Mouse (Mus musculus) induced T-regulatory cell, adult 2 months (primary cell): ENCODE measurements around the gene Sphk1.
A peak's percentile ranks its signal among the peaks of the same experiment; 100 is the strongest.
"Not testable (repeated sequence)": the region's sequence is repeated elsewhere in the genome, so short reads cannot be mapped to it uniquely, and the experiment has no call there.

ENCODE experiments used
- DNase-seq: peaks from one replicate; pipeline ENCODE4 v3.0.0-alpha.2; 2012; ENCODE audit warnings: low read depth

Gene Sphk1

GRCm38 (mm10) chr11:116530187-116531147 lies at the start of gene Sphk1:
Gene Sphk1 (plus strand): TSS chr11:116530925.
- DNase-seq: no peak

DNA sequence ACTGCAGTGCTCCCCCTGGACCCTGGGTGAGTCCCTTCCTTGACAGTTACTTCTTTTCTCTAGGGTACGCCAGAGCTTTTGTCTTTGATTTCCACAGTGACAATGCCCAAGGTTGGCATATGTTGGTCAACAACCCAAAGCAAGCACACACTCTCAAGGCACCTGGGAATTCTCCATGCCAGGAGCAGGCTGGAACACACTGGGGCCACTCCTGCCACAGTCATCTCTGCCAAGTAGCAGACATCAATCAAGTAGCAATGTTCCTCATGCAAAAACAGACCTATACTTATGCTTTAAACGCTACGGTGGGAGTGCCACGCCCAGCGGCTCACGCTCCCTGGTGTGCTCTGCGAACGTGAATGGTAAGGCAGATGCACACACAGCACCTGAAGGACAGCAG lies 49.8 kb upstream of the Sphk1 start:
- no peak for DNase-seq

DNA sequence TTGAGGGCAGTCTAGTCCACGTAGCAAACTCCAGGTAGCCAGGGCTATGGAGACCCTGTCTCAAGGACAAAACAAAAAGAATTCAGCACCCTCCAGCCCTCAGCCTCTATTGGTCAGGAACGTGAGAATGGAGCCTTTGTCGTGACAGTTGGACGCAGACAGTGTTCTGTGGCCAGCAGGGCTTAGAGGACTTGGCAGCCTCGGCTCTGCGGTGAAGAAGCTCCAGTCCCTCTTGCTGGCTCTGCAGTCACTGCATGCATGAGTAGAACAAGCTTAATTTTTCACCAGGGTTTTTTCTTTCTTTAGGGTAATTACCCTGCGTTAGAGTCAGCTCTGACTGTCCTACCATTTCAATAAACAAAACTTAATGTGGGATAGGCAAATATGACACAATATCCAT lies 48.9 kb upstream of the Sphk1 start:
- no peak for DNase-seq

- no peak for DNase-seq
Measured at GRCm38 (mm10) chr11:116484261-116484660, 46.5 kb upstream of the Sphk1 start.

GRCm38 (mm10) chr11:116488207-116488606 lies 42.5 kb upstream of the Sphk1 start:
- no peak for DNase-seq

DNA sequence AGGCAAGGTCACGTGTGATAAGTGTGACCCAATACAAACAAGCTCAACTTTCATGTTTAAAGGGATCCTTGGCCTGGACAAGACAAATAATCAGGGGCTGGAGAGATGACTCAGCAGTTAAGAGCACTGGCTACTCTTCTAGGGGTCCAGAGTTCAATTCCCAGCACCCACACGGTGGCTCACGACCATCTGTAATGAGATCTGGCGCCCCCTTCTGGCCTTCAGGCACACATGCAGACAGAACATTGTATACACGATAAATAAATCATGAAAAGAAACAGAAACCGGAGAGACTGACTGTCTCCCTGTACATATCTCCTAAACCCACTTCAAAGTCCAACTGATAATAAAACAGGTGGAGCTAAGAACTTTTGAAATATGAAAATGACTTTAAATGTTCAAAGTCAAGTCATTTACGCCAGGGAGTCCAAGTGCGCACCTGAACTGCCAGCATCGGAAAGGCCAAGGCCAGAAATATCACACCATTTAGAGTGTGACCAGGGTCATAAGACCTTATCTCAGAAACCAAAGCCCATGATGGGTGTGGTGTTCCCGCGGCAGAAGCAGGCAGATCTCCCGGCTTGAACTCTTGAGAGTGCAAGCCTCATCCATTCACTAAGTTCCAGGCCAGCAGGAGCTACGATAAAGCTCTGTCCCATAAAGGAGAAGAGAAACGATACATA lies 41.9 kb upstream of the Sphk1 start:
- DNase-seq: peak; percentile 83

DNA sequence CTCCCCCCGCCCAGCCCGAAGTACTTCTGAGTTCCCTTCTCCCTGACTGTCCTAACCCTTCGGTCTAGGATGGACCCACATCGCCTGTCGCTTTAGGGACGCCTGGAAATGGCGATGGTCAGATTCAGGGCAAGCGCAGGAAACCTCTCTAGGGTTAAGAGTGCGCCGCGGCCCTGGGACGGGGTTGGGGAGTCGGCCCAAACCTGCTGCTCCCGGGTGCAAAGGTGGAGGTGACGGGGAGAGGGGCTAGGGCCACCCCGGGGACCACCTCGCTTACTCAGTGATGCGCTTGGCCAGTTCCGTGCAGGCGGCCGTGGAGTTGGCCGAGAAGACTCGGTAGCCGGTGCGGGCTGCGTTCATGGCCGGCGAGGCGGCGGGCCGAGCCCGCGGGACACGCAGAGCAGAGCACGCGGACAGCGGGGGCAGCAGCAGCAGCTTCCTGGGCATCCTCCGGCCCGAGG lies 40.9 kb upstream of the Sphk1 start:
- no peak for DNase-seq

DNA sequence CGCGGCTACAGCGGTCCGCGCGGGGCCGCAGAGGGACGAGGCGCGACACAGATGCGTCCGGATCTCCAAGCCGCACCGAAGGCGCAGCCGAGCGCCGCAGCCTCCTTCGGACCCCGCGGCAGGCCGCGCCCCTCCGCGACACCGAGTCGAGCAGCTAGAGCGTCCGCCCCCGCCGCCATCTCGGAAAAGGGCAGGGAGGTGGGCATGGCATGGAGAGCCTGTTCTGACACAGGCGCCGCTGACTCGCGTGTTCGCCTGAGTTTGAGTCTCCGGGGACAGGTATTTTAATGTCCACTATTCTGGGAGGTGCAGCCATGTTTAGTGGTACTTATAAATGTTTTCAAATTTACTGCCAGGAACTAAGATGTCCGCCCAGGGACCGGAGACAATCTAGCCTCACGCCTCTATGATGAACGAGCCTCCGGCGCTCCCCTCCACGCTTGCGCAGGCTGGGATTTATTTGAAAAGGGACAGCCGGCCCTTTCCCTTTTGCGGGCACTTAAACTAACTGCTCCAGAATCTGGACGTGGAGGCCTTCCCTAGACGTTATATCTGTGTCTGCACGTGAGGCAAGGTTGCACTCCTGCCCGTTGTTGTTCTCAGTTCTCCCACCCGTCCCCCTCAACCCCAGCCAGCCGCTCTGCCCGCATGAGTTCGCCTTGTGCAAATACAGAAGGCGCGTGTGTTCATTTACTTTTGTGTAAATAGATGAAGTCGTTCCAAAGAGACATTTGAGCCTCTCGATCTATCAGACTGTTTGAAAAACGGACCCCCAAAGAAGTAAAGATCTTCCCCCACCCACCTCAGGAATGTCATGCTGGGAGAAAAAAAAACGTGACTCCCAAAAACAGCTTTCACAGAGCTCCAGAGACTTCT lies 40.3 kb upstream of the Sphk1 start:
- peak; percentile 95 for DNase-seq

- DNase-seq: no peak
Measured at GRCm38 (mm10) chr11:116491338-116491737, 39.4 kb upstream of the Sphk1 start.

DNA sequence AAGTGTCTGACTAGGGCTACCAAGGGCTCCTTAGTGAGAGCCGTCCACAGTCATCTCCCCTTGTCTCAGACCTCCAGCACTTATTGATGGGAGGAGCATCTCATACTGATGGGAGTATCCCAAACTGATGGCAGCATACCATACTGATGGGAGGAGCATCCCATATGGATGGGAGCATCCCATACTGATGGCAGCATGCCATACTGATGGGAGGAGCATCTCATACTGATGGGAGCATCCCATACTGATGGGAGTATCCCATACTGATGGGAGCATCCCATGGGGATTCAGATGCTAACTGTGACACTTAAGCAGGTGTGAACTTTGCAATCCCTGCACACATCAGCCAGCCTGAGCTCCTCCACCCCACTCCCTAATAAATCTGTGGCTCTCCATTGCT lies 38.2 kb upstream of the Sphk1 start:
- not testable (repeated sequence) for DNase-seq

DNA sequence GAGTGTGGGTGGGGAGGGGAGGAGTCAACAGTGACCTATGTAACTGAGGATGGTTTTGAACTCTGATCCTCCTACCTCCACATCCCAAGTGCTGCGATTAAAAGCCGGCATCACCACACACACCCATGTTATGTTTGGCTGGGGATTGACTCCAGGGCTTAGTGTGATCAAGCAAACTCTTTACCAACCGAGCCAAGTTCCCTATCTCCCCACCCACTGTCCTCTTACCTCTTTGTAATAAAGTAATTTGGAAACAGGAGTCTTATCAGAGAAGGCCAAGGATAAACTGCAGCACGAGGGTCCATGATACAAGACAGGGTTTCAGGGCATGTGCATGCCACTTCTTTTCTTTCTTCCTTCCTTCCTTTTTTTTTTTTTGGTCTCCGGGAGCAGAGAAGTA lies 37.5 kb upstream of the Sphk1 start:
- DNase-seq: no peak

DNA sequence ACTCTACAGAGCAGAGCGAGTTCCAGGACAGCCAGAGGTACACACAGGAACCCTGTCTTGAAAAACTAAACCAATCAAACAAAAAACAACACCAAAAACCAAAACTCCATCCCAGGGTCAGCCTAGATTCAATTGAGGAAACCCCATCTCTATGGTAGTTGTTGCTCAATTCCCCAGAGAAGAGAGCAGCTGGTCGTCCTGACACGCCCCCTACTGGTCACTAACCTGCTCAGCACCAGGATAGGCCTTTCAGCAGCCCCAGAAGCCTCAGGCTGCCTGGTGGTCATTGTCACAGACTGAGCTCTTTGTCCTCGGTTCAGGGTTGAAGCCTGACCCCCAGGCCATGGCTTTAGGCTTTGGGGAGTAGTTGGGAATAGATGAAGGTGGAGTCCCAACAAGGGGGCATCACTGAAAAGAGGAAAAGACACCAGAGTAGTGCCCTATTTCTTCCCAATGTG lies 36.9 kb upstream of the Sphk1 start, which contains the start of gene Prpsap1:
Prpsap1 (minus strand) TSS at position 408 of the 458 bp plus-strand sequence.
- DNase-seq: peak; percentile 82

DNA sequence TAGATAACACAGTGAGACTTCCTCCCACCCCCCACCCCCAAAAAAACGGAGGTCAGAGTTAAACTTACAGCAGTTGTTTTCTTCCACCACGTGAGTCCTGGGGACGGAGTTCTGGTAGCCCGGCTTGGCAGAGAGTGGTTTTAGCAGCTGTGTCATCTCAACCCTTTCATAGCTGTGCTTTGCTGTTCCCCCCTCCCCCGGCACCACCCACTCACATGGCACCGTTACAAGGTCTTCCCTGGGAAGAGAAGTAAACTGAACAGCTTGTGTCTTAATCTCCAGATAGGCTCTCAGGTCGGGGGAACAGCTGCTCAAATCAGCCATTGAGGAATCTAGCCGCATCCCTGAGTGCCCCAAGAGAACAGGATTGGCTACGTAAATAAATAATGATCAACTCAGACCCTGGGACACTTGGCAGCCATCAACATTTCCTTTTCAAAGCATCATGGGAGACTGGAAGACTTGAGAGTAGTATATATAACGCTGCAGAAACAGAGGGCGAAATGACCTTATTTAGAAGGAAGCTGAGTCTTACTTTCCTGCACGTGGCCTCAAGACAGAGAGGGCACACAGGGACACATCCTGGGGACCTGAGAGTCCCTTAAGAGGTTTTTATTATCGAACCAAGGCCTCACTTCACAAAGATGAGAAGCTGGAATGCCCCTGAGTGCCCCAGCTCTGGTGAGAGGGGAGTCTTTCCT lies 36.1 kb upstream of the Sphk1 start:
- no peak for DNase-seq

DNA sequence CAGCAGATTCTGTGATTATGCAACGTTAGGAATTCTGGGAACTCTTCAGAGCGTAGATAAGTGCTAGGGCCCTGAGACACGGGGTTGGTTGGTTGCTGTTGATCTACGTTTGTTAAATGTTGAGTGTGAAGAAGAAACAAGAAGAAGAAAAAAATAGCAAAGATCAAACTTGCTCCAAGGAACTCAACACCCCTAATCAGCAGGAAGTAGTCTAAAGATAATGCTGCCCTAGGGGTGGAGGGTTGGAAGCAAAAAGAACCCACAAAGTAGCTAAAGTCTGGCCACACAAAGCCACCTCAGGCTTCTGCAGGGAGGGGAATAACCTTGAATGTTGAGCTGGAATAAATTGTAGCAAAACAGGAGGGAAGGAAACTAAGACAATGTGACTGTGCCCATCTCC lies 33.4 kb upstream of the Sphk1 start:
- DNase-seq: no peak

GRCm38 (mm10) chr11:116498596-116498995 lies 32.1 kb upstream of the Sphk1 start:
- DNase-seq: no peak

DNA sequence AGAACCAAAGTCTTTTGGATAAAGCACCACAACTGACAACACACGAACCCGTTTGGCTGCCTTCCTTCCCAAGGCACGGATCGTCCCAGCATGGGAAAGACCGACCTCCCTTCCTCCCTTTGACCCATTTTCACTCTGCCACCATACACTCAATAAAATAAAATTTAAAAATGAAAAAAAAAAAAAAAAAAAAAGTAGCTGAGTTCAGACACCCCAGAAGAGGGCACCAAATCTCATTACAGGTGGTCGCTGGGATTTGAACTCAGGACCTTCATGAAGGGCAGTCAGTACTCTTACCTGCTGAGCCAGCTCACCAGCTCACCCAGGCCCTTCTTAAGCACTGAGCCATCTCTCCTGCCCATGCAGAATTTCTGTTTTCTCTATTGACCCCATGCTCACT lies 31.7 kb upstream of the Sphk1 start:
- no peak for DNase-seq

DNA sequence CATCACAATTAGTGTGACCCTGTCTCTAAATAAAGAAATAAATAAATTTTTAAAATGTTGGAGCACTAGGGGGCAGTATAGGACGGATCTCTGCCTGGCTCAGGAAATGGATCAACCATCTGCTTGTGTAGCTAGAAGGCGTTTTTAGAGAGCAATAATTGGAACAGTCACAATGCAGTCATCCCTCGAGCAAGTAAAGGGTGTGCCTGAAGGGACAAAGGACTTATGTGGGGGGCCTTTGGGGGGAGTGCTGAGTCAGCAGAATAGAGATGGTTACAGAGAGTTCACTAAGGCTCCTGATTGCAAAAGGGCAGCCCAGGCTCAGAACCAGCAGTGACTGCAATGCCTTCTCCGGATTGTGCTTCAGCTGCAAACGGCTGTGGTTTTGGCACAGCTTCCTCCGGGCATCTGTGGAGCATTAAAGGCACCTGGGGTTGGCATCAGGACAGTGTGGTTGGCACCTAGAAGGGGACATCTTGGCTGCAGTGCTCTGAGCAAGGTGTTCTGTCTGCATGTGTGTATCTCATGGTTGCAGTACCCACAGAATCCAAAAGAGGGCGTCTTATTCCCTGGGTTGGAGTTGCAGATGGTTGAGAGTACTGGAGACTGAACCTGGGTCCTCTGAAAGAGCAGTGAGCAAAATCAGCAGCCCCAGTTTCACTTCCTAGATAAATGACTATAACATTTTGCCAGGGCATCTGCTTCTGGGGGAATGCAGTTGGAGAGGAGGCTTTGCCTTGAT lies 29.5 kb upstream of the Sphk1 start:
- peak; percentile 75 for DNase-seq

DNA sequence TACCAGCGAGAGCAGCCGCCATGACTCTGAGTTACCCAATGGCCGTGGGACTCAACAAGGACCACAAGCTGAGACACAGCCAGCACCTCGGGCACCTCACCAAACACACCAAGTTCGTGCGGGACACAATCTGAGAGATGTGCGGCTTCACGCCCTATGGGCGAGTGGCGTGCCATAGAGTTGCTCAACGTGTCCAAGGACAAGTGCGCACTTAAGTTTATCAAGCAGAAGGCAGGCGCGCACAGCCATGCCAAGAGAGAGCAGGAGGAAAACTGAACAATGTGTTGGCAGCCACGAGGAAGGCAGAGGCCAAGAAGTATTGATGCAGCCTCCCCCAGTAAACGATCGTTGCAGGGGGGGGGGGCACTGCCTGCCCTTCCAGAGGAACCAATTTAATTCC lies 26.2 kb upstream of the Sphk1 start:
- no peak for DNase-seq

DNA sequence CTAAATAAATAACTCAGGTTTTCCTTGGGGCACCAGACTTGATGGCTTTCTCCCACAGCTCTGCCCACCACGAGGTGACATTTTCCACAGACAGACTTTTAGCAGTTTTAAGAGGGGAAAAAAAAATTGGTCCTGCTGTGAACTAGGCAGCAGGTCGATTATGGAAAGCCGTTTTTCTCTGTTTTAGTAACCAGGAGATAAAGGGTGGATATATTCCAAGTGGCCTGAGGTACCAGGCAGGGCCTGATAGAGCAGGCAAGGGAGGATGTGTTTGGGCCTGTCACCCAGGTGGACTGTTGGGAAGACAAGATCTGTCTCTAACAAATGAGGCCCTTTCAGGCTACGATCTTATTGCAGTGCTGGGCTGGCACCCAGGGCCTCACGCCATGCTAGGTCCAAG lies 25.2 kb upstream of the Sphk1 start:
- DNase-seq: no peak

DNA sequence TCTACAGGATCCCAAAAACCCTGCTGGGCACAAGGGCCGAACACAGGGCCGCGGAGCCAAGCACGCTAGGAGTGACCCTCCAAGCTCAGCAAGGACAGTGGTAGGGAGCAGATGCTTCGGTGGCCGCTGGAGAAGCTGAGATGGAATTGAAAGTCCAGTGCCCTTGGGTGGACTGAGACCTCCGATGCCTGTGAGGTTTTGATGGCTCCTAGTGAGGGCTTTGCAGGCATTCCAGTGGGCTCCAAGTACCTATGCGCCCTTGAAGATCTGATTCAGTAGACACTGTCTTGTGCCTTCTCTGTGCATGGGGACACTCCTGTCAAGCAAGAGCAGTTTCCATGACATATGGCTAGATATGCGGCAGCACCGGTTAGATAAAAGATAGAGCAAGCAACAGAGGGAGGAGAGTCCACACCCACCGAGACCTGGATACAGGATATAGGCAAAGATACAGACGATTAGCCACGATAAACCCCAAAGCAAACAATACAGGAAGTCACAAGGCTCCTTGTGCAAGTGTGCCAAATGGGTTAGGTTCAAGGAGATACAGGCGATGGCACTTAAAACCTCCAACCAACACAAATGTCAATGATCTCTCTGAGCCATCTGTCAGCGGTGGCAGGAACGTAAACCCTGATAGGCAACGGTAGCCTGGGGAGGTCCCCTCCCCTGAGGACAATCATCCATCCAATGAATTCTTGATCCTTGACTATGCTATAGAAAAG lies 24.4 kb upstream of the Sphk1 start:
- DNase-seq: no peak
